In genomic region chr14:33978604-33979059, GRCm38 (mm10) we compare ENCODE assay signal across 8 mouse cellular contexts. TPM values are rescaled to one million over a fixed set of nuclear protein-coding genes. Genes with fewer than 3 reads are reported as not detected.
DNase-seq lines count a peak whose midpoint lies in the region; ATAC-seq and TF ChIP-seq lines count a peak whose summit lies in the region.

TSS of gene Zfp488 (minus strand) at chr14:33978764.

- TF ChIP-seq EP300 in heart, postnatal 0 days (IDR thresholded peaks at IDR 0.05; ENCODE audit: low read depth): no peak

- H3K9me3 ChIP-seq in heart, postnatal 0 days (replicated peaks; ENCODE audit: control insufficient read depth, low read length): no peaks in the 10 kb centered on the region
- no peaks in the 10 kb centered on the region for H3K9me3 ChIP-seq in midbrain, embryonic 14.5 days (ENCODE audit: control insufficient read depth, low read length)

- H3K36me3 ChIP-seq in heart, postnatal 0 days (replicated peaks; ENCODE audit: control insufficient read depth, insufficient read depth, low read length): no peaks in the 10 kb centered on the region
- H3K36me3 ChIP-seq in midbrain, embryonic 14.5 days (ENCODE audit: control insufficient read depth, insufficient read depth, low read length): no peaks in the 10 kb centered on the region

- H3K9ac ChIP-seq in heart, postnatal 0 days (replicated peaks; ENCODE audit: low read depth, low read length): no peak within 1 kb of the TSS
- H3K9ac ChIP-seq in midbrain, embryonic 14.5 days (replicated peaks; ENCODE audit: low read length): peak within 1 kb of the TSS; percentile 37; the same call in 1 of the 2 replicates

- H3K4me1 ChIP-seq in heart, postnatal 0 days (ENCODE audit: control insufficient read depth, insufficient read depth): no peaks in the 10 kb centered on the region
- peaks cover 9% of the 10 kb centered on the region; the same call in 1 of the 2 replicates for H3K4me1 ChIP-seq in midbrain, embryonic 14.5 days (ENCODE audit: control insufficient read depth, insufficient read depth, low read length)

- WGBS in heart, postnatal 0 days: 2% methylated on average over 25 of the region's 25 CpGs
- 3% methylated on average over 25 of the region's 25 CpGs for WGBS in midbrain, embryonic 14.5 days

- no peak for ATAC-seq in heart, postnatal 0 days (ENCODE audit: insufficient read depth, low read depth)
- peak; percentile 53 for ATAC-seq in midbrain, embryonic 14.5 days (ENCODE audit: low FRiP score, low TSS enrichment)

- H3K27ac ChIP-seq in heart, postnatal 0 days (ENCODE audit: low read depth): no peak within 1 kb of the TSS
- H3K27ac ChIP-seq in midbrain, embryonic 14.5 days (replicated peaks; ENCODE audit: low read depth, low read length): peak within 1 kb of the TSS; percentile 8; the same call in 1 of the 2 replicates

- DNase-seq in layer of hippocampus, postnatal 14 days (ENCODE audit: low spot score in 2 of 2): peak; percentile 14 to 17
- no peak for DNase-seq in layer of hippocampus, adult 9-10 months (ENCODE audit: low spot score)
- DNase-seq in embryo, embryonic 10.5 days (ENCODE audit: low spot score): peak; percentile 67
- peak; percentile 9 for DNase-seq in heart, postnatal 0 days (ENCODE audit: low spot score)
- peak; percentile 66 for DNase-seq in midbrain, embryonic 14.5 days
- DNase-seq in thymus, postnatal 14 days: no peak
- DNase-seq in urinary bladder, postnatal 25 days (ENCODE audit: low spot score): no peak
- no peak for DNase-seq in left cerebral cortex, adult 9 months (ENCODE audit: low spot score in 2 of 2)

- TF ChIP-seq CTCF in heart, postnatal 0 days (IDR thresholded peaks at IDR 0.05; ENCODE audit: low read depth): no peak

- H3K27me3 ChIP-seq in heart, postnatal 0 days (ENCODE audit: control insufficient read depth, insufficient read depth, low read length): no peaks in the 10 kb centered on the region
- H3K27me3 ChIP-seq in midbrain, embryonic 14.5 days (ENCODE audit: control insufficient read depth, insufficient read depth, low read length): no peaks in the 10 kb centered on the region

- H3K4me2 ChIP-seq in heart, postnatal 0 days (ENCODE audit: low read depth, low read length): peak within 1 kb of the TSS; percentile 55
- H3K4me2 ChIP-seq in midbrain, embryonic 14.5 days (ENCODE audit: low read length): peak within 1 kb of the TSS; percentile 71

- peak within 1 kb of the TSS; percentile 28 for H3K4me3 ChIP-seq in heart, postnatal 0 days (ENCODE audit: low read depth, low read length)
- peak within 1 kb of the TSS; percentile 39 for H3K4me3 ChIP-seq in midbrain, embryonic 14.5 days (replicated peaks; ENCODE audit: low read depth, low read length)

RNA-seq across cellular contexts. Expression of gene Zfp488, which starts in this region (rescaled TPM):
- total RNA-seq in layer of hippocampus, postnatal 14 days (2021): 10 to 100 TPM in 1 of 2 experiments, 1 to 10 TPM in 1; 9.7 to 10.6 TPM
- total RNA-seq in heart, postnatal 0 days (2014; rRNA removed; ENCODE audit: low replicate concordance): not detected in 2 replicates
- not detected in 2 replicates for polyA plus RNA-seq in heart, postnatal 0 days (2015; fragmentation: Nextera tagmentation; extraction: Ambion mirVana)
- 1.3 and 1.8 TPM in 2 replicates for polyA plus RNA-seq in midbrain, embryonic 14.5 days (2014; fragmentation: Nextera tagmentation; extraction: Ambion mirVana)

Comparison
In these comparisons a context has a peak if more than half of its experiments do, and no peak if none do; other contexts are left out.
1. RNA of gene Zfp488 (total RNA-seq): 9.7 to 10.6 TPM in layer of hippocampus, postnatal 14 days; not detected in heart, postnatal 0 days; every median in the first group is over 10 times any median in the second.
2. DNase-seq: peak in layer of hippocampus, postnatal 14 days (2 of 2), embryo, embryonic 10.5 days (single experiment) and midbrain, embryonic 14.5 days (single experiment); none in layer of hippocampus, adult 9-10 months (single experiment), thymus, postnatal 14 days (single experiment), urinary bladder, postnatal 25 days (single experiment) and left cerebral cortex, adult 9 months (0 of 2).
3. Peak in DNase-seq, H3K4me3 ChIP-seq and H3K4me2 ChIP-seq in heart, postnatal 0 days; RNA of the gene not detected or under 1 TPM.